Mouse (Mus musculus): ENCODE results near the gene Tst.

Tst gene

DNA sequence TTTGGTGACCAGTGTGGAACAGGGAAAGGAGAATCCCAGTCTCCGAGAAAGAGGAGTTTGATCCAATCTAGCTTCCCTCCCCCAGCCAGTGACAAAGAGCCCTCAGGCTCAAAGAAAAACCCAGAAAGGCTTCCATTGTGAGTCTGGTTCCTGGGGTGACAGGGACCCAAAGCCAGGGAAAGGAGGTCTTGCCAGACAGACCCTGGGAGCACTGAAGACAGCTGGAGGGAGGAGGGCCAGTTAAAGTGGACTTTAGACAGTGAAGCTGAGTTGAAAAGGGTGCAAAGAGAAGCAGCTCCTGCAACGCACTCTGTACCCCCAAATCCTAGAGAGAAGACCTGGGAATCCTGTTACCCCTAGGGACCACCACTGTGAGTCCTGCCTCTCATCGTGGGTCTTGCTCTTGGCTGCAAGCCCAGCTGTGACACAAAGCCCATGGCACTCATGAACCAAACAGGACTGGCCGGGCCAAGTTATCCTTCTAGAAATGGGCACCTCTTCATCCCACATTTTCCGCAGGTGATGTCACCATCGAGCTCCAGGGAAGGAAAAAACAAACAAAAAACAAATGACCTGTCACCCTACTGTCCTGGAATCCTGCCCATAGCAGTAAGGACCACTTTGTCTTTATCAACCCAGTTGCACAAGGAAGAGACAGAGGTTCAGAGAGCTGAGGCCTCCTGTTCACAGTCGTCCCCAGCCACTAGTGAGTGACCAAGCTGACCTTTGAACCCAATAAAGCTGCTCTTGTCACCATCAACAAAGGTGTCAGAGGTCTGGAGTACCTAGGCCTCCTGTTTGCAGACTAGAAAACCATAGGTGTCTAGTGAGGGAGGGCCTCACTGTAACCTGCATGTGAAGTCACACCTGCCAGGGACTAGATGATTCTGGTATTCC lies 21.2 kb downstream of the Tst start:
- no peak for DNase-seq

DNA sequence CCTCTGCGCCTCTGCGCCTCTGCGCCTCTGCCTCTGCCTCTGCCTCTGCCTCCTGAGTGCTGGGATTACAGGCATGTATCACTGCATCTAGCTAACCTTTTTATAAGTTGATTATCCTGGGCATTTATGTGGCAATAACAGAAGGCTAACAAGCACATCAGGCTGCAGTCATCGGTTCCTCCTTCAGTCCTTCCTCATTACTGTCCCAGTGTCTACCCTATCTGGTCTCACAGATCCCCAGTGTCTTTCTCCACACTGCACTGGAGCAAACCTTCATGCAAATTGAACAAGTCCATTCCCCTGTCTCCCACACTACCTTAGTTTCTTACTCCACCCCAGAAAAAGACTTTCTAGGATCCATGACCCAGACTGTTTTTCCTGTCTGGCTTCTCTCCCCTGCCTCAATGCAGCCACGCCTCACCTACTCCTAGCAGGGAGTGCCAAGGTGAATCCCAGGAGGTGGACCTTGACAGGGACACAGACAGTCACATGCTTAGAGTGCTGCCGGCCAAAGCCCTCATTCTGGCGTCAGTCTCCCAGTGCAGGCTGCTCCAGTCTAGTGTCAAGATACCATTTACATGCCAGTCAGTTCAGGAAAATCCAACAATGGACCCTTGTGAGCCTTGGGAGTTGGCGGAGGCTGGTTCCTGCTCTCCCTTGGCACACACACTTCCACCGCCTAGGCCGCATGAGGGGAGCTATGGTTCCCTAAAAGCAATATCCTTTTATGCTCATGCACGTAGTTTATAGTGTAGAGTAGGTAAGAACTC lies 22.1 kb downstream of the Tst start:
- DNase-seq, result peak; percentile 38

DNA sequence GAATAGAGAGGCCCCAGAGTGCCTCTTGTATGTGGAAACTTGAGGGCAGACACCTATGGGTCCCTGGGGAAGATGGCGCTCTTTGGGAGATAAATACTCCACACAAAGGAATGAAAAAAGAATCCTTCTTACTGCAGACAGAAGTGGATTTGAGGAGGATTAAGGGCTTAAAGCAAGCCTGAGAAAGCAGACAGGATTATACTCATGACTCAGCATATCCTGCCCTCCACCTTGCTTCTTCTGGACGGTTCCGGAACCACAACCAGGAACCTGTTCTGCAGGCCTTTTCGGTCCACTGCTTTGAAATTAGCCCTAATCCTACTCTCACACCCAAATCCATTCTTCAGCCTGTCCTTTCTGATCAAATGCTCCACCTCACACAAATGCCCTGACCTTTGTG lies 23.6 kb downstream of the Tst start:
- no peak for DNase-seq

DNA sequence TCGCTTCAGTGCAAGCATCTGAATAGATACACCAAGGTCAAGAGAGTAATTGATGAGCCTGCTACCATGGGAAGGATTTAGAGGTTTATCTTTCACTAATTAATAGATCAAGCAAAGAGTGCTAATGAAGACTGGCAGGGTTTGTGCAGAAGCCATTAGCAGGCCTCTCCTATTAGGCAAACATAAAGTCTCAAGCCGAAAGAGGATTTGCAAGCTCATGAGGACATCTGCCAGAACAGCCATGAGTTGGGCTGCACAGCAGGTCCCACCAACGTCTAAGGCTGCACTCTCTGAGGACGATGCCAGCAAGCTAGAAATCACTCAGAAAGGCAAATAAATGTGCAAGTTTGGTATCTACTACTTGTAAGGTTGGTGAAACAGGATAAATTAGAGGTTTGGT lies 25.0 kb downstream of the Tst start:
- DNase-seq, result no peak

DNA sequence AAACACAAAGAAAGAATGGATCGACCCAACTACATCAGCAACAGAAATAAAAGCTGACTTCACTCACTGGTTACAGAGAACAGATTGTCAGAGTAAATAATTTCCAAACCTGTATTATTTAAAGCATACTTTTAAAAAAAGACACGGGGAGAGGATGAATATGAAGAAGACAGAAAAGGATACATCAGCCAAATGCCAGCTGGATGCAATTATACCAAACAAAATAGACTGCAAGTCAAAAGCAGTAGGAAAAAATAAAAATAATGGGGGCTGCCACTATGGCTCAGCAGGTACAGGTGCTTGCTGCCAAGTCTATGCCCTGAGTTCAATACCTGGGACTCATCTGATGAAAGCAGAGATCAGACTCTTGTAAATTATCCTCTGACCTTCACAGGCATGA lies 25.5 kb downstream of the Tst start:
- DNase-seq, result no peak

DNA sequence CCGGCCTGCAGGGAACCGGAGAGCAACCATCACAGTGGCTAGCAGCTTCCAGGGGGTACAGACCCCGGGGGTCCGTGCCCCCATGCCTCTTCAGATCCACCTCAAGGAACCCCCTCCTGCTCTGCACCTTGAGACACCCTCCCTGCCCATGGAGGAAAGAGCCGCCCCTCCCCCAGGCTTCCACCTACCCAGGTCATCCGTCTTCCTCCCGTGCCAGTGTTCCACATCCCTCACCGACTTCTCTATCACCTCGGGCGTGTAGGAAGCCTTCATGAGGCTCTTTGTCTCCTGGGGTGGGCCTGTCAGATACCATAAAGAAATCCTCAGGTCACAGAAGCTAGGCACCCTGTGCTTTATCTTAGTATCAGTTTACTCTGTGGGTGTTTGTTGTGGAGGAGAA lies 27.2 kb downstream of the Tst start:
- no peak for DNase-seq

DNA sequence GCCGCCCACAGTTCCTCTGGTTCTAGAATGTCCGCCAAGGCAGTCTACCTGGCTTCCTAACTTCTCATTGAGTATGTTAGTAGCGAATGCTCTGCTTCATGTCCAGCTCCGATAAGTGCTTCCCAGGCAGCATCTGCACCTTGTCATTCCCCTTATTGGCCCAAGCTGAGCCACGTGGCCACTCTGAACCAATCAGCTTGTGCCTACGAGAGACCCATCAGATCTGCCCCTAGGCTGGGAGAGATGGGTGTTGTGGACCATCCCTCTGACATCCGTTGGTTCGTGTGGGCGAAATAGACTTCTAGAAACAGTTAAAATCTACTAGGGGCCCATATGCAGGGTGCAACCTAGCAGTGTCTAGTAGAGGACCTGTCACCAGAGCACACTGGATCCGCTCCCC lies 27.8 kb downstream of the Tst start:
- DNase-seq, result no peak

DNA sequence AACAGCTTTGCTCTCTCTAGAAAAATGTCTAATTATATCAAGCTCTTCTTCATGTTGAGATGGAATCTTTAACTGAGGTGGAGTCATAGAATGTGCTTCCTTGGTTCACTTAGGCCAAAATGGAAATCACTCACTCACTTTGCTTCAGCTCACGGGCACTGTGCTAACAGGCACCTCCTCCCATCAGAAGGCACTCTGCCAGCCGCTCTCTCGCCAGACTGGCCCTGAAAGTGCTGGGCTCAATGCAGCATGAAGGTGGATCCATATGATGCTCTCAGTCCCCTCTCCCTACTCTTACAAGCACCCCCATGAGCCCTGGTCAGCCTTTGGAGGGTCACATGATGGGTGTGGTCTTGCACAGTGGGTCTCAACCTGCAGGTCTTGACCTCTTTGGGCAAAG lies 31.5 kb downstream of the Tst start:
- DNase-seq, result no peak

DNA sequence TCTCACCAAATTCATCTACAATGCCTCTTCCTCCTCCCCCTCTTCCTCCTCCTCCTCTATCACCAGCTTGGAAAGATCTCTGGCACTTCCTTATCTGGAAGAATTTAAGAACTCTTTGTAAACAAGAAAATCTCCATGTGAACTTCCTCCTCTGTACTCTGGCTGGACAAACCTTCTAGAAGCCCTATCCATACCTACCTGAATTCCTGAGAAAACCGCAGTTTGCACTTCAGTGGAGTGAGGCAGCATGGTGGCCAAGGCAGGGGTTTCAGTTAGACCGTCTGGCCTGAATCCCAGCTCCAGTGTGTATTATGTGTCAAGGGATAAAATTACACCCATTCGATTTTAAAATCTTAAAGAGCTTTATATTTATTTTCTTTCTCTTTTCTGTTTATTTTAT lies 32.9 kb downstream of the Tst start:
- DNase-seq, result no peak

DNA sequence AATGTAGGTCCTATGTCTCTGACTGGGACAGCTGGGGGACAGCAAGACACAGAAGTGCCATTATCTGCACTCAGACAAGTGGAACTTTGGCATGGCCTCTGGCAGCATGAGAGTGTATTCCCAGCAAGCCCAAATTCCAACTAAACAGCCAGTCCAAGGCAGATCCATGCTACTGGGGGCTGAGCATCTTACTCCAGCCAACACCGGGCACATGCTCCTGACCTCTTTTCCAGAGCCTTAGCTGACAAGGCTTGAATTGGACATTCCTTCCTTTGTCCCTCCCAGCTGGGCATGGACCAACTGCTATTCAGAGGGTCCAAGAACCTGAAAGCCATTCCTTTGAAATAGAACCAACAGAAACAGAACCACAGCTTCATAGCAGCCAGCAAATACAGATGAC lies 36.1 kb downstream of the Tst start:
- DNase-seq, result no peak

DNA sequence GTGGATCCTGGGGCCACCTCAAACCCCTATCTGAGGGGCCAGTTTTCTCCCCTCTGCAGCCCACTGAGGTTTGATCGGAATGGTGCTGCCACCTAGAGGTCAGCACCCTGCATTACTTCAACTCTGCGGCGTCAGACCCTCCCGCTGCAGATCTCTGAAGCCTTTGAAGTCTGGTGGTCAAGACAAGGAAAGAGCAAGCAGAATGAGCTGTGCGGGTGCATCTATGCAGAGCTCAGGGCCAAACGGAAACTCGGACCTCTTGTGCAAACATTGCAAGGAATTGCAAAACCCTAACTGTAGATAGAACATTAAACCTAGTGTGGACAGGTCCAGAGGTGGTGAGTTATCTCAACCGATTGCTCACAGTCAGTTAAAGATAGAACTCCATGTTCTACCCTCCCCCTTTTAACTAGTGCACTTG lies 36.8 kb downstream of the Tst start:
- DNase-seq, result no peak

DNA sequence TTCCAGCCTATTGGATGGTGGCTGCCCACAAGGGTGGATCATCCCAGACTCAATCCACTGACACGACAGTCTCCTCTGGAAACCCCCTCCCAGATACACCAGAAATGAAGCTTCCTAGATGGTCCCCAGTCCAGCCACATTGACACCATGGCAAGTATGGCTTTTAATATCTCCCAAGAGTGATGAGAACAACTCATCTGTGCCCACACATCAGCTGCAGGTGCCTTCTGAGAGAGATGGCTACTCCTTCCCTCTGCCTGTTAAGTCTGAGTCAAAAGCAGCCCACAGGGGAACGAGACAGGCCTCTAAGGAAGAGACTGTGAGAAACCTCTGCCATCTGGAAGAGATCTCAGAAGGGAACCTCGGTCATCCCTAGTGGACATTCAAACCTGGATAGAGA lies 37.9 kb downstream of the Tst start:
- no peak for DNase-seq

DNA sequence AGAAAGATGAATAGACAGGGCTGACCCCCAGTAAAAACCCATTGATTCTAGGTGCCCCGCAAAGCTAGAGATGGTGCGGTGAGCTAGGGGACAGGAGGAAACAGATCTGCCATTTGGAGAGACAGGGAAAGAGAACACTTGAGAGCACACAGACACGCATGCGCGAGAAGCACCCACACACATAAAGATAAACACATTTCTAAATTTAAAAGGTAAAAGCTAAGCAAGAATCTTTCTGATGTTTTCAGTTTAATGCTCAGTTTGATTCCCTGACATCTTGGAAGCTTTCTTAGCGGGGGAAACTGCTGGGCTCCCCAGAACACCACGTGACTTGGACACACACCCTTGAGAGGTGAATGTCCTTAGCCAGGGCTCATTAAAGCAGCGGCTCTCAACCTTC lies 38.8 kb downstream of the Tst start:
- DNase-seq, result no peak

DNA sequence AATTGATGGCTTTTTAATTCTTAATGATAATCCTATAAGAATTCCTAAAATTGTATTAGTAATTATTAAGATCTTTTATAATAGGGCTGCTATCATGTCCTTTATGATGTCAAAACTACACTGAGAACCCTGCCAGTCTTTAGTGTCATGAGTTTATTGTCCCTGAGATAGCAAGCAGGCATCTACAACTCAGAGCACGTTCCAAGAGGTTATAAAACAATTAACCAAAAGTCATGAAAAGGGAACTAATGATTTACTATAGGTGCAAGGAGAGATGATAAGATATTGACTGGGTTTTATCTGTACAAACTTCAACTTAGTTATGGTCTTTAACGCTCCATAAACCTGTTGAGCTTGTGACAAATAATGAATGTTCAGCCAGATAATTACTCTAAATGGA lies 39.8 kb downstream of the Tst start:
- no peak for DNase-seq

DNA sequence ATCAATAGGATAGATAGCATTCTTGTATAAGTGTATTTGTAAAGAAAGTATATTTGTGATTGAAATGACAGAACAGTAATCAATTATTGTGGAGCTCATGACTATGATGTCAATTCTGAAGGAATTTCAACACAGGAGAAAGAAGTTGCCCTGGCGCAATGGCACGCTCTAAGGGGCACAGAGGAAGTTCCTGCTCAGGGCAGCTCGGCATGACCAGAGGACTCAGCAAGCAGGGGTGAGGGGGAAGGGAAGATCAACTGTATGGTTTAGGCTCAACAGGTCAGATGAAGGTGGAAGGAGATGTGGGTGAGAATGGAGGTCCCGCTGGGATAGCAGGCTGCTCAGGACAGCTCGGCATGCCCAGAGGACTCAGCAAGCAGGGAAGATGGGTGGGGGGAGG lies 50.2 kb downstream of the Tst start:
- DNase-seq, result no peak

DNA sequence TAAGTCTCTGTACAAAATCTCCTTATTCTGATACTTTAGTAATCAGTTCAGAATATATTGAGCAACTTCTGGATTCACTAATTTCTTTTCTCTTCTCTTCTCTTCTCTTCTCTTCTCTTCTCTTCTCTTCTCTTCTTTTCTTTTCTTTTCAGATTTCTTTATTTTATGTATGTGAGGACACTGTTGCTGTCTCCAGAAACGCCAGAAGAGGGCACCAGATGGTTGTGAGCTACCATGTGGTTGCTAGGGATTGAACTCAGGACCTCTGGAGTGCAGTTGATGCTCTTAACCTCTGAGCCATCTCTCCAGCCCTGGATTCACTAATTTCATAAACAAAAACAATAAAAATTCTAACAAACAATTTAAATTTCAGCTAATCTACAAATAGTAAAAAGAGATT lies 50.7 kb downstream of the Tst start:
- DNase-seq, result peak; percentile 33

DNA sequence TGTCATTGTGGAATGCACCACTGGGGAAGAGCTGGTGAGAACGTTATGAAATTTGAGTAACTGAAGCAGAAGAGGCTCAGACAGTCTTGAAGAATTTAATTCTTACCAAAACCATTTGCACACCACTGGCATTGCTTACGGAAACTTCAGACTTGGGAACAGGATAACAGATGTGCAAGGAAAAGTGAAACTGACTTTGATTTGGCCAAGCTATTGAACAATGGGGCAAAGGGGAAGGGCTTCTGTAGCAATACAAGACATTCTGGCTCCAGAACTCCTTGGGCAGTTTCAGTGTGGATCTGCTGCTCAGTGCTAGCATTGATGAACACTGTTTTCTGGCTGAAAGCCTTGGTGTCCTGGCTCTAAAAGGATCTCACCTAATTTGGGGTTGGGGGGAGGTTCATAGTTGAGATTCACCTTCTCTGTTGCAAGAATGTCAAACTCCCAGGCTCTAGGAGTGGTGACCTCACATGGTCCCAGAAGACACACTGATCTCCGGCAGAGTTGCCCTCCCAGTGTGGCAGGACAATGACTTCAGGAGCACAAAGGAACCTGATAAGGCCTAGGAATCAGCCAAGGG lies 54.0 kb downstream of the Tst start:
- DNase-seq, result no peak

Data from cerebellum, adult 9-10 months (tissue).